Mouse (Mus musculus) embryonic facial prominence, embryonic 15.5 days (tissue): ENCODE data around the gene Prim2. TPM values are rescaled to one million over a fixed set of nuclear protein-coding genes. Genes with fewer than 3 reads are reported as not detected.

Experiments used
- ATAC-seq: fragments of 200-750 bp; cut with Nextera tagmentation; 2 replicates; pipeline ENCODE4 v1.8.0; 2017; ENCODE audit warnings: low read depth, moderate TSS enrichment; ENCODE audit not compliant: insufficient number of reproducible peaks, low FRiP score, low TSS enrichment
- H3K27ac ChIP-seq: fragments of 300-500 bp; sonication (generic); replicated peaks from 2 replicates; pipeline ENCODE4 v1.5.1; 2015; ENCODE audit warnings: mild to moderate bottlenecking, inconsistent platforms
- H3K27me3 ChIP-seq: fragments of 300-500 bp; sonication (generic); 2 replicates; pipeline ENCODE4 v1.6.1; 2015; ENCODE audit warnings: inconsistent platforms
- H3K36me3 ChIP-seq: fragments of 300-500 bp; sonication (generic); 2 replicates; pipeline ENCODE4 v1.6.1; 2015; ENCODE audit warnings: mild to moderate bottlenecking, inconsistent platforms
- H3K4me1 ChIP-seq: fragments of 300-500 bp; sonication (generic); 2 replicates; pipeline ENCODE4 v1.6.1; 2015; ENCODE audit warnings: inconsistent platforms
- H3K4me2 ChIP-seq: fragments of 300-500 bp; sonication (generic); replicated peaks from 2 replicates; pipeline ENCODE4 v1.6.1; 2015; ENCODE audit warnings: mild to moderate bottlenecking, inconsistent platforms
- H3K4me3 ChIP-seq: fragments of 300-500 bp; sonication (generic); replicated peaks from 2 replicates; pipeline ENCODE4 v1.5.1; 2015; ENCODE audit warnings: mild to moderate bottlenecking, inconsistent platforms
- H3K9ac ChIP-seq: fragments of 300-500 bp; sonication (generic); 2 replicates; pipeline ENCODE4 v1.6.1; 2015; ENCODE audit warnings: inconsistent platforms
- H3K9me3 ChIP-seq: fragments of 300-500 bp; sonication (generic); replicated peaks from 2 replicates; pipeline ENCODE4 v1.6.1; 2016; ENCODE audit warnings: inconsistent platforms
- WGBS: fragments of 180-500 bp; shearing (Covaris S2); methylation state at CpG from one replicate; pipeline ENCODE4 v1.1.7; 2015; 5-methylcytosine and 5-hydroxymethylcytosine counted together
- polyA plus RNA-seq: library from polyadenylated mRNA; unstranded; fragments of >200 nt; fragmentation: Nextera tagmentation; extraction: Ambion mirVana; gene quantifications from 2 replicates; pipeline ENCODE4 v1.2.1, GENCODE M21; 2015

Prim2 gene
- polyA plus RNA-seq, 1 experiment from 2014 or later: 30.3 TPM

DNA sequence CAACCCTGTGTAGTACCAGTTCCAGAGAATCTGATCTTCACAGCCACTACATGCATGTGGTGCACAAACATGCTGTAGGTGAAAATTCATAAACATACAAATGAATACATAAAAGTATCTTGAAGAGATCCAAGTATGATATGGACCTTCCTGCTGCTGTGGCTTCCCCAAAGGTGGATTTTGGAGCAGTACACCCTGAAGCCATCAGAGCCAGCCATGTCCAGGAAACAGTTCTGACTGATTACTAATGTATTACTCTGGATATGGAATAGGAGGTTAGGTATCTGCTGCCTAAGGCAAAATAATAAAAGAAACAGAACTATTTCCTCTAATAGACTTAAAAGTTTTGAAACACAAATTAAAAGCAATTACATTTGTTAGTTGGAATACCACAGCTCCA is 131.6 kb downstream of the Prim2 start:
- H3K4me3 ChIP-seq: no peak overlapping the region
- H3K4me1 ChIP-seq: no peaks in the 10 kb centered on the region
- H3K27ac ChIP-seq: no peak overlapping the region
- no peak for ATAC-seq
- no peaks in the 10 kb centered on the region for H3K27me3 ChIP-seq
- no peak overlapping the region for H3K4me2 ChIP-seq
- H3K36me3 ChIP-seq: no peaks in the 10 kb centered on the region
- H3K9me3 ChIP-seq: no peaks in the 10 kb centered on the region
- no peak overlapping the region for H3K9ac ChIP-seq

DNA sequence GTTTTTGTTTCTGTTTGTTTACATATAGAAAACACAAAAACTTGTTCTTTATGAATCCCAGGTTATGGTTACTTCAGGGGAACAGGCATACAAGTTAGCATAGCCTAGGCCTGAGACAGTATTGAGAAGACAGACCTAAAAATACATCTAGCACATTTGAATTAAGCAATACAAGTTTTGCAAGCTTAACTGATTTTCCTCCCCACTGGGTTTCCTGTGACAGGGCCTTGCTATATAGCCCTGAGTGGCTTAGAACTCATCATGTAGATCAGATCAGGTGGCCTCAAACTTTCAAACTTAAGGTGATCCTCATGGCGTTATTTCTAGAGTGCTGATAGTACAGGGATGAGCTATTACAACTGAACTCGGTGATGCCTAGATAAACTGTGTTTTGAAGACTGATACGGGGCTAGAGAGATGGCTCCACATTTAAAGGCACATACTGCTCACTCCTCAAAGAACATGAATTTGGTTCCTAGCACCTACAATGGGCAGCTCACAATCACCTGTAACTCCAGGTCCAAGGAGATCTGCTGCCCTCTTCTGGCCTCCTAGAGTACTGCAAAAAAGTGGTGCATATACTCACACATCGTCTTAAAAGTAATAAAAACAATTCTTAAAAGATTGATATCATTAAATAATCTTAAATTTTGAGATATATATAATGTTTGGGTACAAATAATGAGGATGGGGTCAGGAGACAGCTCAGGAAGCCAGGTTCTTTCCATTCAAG is 133.2 kb downstream of the Prim2 start:
- Histone ChIP-seq H3K4me3 (no peak overlapping the region), H3K9me3 (no peaks in the 10 kb centered on the region), H3K4me2 (no peak overlapping the region), H3K4me1 (no peaks in the 10 kb centered on the region), H3K9ac (no peak overlapping the region), H3K27ac (no peak overlapping the region), H3K27me3 (no peaks in the 10 kb centered on the region), H3K36me3 (no peaks in the 10 kb centered on the region)
- WGBS: 94% methylated on average over 4 of the region's 4 CpGs
- no peak for ATAC-seq

DNA sequence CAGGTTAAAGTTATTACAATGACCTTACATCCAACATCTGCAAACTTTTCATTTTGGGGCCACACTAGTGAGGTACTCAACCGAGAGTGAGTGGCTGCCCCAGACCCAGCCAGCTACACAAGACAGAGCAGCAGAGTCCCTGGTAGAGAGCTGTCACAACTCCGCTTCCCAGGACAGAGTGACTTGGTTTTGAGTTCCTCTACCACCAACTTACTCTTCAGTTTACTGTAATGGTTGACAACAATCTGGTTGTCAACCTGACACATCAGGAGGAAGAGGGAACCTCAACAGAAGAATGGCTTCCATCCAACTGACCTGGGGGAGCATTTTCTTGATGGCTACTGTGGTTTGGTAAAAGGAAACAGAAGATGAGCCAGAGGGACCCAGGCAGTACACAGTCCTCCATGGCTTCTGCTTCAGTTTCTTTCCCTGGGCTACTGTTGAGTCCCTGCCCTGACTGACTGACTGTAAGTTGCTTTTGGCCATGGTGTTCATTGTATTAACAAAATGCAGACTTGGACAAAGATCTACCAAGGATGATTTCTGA is 134.4 kb downstream of the Prim2 start:
- Histone ChIP-seq H3K36me3 (no peaks in the 10 kb centered on the region), H3K27me3 (no peaks in the 10 kb centered on the region), H3K4me1 (no peaks in the 10 kb centered on the region), H3K4me2 (no peak overlapping the region), H3K4me3 (no peak overlapping the region), H3K9me3 (no peaks in the 10 kb centered on the region), H3K9ac (no peak overlapping the region), H3K27ac (no peak overlapping the region)
- WGBS: 76% methylated on average over 2 of the region's 2 CpGs
- ATAC-seq: no peak

DNA sequence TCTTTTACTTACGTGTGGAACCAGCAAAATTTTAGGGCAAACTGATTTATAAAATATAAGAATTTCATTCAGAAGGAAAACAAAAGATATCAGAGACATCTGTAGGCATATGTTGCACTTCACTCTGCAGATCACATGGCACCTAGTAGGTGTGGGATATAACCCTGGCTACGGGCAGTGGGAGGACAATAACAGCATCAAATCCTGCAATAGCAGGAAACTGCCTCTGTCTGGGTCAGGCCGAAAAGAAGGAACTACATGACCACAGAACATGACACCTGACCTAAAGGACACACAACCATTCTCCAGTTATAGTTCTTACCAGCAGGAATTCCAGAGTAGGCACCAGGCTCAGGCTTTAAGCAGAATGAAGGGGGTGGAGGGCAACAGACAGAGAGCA is 137.7 kb downstream of the Prim2 start:
- ATAC-seq: no peak
- no peak overlapping the region for H3K4me2 ChIP-seq
- no peak overlapping the region for H3K9ac ChIP-seq
- 78% methylated on average over 3 of the region's 3 CpGs for WGBS
- H3K36me3 ChIP-seq: no peaks in the 10 kb centered on the region
- no peak overlapping the region for H3K27ac ChIP-seq
- H3K4me3 ChIP-seq: no peak overlapping the region
- H3K9me3 ChIP-seq: no peaks in the 10 kb centered on the region
- H3K4me1 ChIP-seq: no peaks in the 10 kb centered on the region
- H3K27me3 ChIP-seq: no peaks in the 10 kb centered on the region

DNA sequence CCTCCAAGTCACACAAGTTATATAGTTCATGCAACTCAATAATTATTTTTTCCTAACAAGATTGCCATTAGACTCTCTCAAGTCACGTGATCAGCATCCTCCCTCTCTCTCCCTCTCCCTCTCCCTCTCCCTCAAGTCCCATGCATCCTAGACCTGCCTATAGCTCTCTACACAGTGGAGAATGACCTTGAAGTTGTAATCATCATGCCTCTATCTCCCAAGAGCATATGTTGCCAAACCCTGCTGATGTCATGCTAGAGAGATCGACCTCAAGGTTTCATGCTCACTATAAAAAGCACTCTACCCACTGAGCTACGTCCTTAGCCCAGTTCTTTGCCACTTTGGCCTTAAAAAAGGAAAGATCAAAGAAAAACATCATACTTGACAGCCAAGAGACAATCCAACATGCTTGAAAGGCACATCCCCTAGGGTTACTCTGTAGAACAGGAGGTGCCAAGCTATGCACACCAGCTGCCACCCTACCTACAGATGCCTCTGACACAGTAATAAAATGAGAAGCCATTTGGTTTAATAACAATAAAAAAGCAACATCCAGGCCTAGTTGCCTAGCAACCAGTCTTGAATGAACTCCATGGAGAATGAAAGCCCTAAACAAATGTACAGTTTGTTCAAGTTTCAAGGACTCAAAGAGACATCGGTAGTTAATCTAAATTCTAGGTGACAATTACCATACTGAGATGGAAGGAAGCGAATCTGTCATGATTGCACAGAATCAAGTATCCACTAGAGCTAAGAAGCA is 138.3 kb downstream of the Prim2 start:
- H3K4me3 ChIP-seq: no peak overlapping the region
- no peaks in the 10 kb centered on the region for H3K9me3 ChIP-seq
- WGBS: 89% methylated on average over 5 of the region's 5 CpGs
- H3K27me3 ChIP-seq: no peaks in the 10 kb centered on the region
- no peak for ATAC-seq
- no peaks in the 10 kb centered on the region for H3K4me1 ChIP-seq
- no peak overlapping the region for H3K4me2 ChIP-seq
- H3K27ac ChIP-seq: no peak overlapping the region
- H3K9ac ChIP-seq: no peak overlapping the region
- no peaks in the 10 kb centered on the region for H3K36me3 ChIP-seq

DNA sequence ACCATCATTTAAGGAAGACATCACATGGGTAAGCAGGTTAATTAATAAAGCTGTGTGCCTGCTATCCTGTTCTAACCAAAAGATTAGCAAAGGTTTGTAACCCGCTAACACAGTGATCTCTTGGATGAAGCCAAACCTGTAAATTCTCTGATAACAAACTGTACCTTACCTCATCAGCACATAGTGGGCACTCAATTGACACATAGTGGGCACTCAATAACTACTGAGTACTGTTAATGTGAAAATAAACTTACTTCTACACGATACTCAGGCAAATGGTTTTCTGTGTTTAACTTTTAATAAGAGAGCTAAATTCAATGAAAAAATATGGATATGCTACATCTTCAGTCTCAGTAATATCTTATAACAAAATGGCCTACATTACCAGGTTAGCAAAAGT is 139.1 kb downstream of the Prim2 start:
- ATAC-seq: no peak
- Histone ChIP-seq H3K36me3 (no peaks in the 10 kb centered on the region), H3K4me2 (no peak overlapping the region), H3K9ac (no peak overlapping the region), H3K9me3 (no peaks in the 10 kb centered on the region), H3K4me1 (no peaks in the 10 kb centered on the region), H3K4me3 (no peak overlapping the region), H3K27ac (no peak overlapping the region), H3K27me3 (no peaks in the 10 kb centered on the region)
- 96% methylated on average over 2 of the region's 2 CpGs for WGBS

DNA sequence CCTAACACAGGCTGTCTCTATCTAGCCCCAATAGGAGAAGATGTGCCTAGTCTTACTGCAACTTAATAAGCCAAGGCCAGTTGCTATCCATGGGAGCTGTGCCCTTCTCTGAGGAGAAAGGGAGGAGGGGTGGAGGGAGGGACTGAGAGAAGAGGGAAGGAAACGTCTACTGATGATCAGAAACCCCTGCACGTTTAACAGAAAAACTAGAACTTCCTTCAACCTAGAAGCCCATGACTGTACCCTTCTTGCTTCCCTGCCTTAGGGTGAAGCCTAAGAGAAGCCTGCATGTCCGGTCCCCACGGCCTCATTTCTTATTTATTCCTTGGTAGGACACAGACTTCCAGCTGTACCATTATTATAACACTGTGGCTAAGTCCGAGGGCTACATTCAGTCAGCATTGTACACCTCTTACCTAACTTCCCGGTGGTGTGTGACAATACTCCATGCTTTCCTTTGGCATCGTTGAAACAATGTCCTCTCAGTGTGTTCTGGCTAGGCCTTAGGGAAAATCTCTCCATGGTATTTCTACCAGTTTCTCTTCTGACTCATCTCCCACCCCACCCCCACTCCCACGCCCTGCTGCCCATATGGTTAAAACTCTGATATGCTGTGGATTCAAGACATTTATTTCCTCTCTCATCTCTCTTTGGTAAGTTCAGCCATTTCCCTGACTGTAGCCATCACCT is 139.9 kb downstream of the Prim2 start:
- WGBS: 81% methylated on average over 8 of the region's 8 CpGs
- no peaks in the 10 kb centered on the region for H3K27me3 ChIP-seq
- no peaks in the 10 kb centered on the region for H3K36me3 ChIP-seq
- no peak overlapping the region for H3K4me2 ChIP-seq
- no peak overlapping the region for H3K4me3 ChIP-seq
- ATAC-seq: no peak
- no peak overlapping the region for H3K9ac ChIP-seq
- no peak overlapping the region for H3K27ac ChIP-seq
- H3K9me3 ChIP-seq: no peaks in the 10 kb centered on the region
- no peaks in the 10 kb centered on the region for H3K4me1 ChIP-seq

DNA sequence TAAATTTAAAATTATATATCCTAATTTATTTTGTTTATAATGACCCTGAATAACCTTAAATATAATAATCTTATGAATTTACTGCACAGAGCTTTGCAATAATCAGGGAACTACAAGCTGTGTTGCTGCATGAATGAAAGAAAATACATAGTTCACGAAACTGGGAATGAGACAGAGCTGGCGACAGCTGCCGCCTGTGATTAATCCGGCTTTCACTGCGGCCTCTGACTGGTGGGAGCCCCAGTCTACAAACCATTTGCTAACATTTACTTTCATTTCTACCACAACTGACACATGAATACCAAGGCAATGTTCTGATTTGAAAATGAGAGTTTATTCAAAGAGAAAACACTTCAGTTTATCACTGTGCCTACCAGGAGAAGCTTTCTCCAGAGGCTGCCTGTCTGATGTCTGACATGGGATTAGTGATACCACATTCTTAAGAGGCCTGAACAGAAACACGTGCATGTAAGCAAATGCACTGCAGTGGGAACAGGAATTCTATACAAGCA is 142.2 kb downstream of the Prim2 start:
- Histone ChIP-seq H3K27ac (no peak overlapping the region), H3K4me3 (no peak overlapping the region), H3K27me3 (no peaks in the 10 kb centered on the region), H3K9me3 (no peaks in the 10 kb centered on the region), H3K4me2 (no peak overlapping the region), H3K9ac (no peak overlapping the region), H3K36me3 (no peaks in the 10 kb centered on the region), H3K4me1 (no peaks in the 10 kb centered on the region)
- WGBS: 48% methylated on average over 6 of the region's 6 CpGs
- no peak for ATAC-seq

DNA sequence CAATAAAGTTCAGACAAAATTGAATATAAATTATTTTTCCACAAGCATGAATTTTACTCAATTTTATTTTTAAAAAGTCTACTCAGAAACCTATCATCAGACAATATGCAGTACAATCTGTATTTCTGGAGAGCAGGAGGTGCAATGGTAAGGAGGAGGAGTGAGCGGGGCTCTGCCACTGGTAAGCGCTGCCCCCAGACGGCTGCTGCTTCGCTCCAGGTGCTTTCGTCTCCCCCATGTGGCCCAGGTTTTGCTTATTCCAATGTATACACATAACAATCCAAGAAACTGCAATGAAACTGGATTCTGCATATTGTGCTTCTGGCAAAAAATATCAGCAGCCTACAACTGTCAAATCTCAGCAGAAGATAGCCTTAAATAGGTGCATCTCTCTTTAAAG is 146.4 kb downstream of the Prim2 start:
- H3K4me3 ChIP-seq: no peak overlapping the region
- 76% methylated on average over 5 of the region's 5 CpGs for WGBS
- ATAC-seq: no peak

DNA sequence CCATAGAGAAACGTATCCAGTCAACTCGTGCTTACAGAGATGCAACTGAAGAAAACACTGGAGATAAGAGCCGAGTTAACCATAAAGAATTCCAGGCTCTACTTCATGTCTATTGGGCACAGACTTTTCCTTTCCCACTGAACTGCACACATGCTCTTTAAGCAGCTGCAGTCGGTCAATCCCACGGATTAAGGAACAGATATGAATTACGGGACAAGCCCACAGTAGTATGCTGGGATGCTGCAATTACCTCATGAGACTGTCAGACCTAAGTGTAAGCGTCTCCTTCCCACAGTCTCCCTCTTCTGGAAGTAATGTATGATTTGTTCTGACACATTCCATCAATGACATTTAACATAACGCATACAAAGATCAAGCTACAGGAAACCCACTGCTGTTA is 154.5 kb downstream of the Prim2 start:
- Histone ChIP-seq H3K9ac (no peak overlapping the region), H3K4me2 (no peak overlapping the region), H3K4me1 (no peaks in the 10 kb centered on the region), H3K27ac (no peak overlapping the region), H3K4me3 (no peak overlapping the region), H3K36me3 (no peaks in the 10 kb centered on the region), H3K9me3 (no peaks in the 10 kb centered on the region), H3K27me3 (no peaks in the 10 kb centered on the region)
- ATAC-seq: no peak
- 72% methylated on average over 8 of the region's 8 CpGs for WGBS

More for the DNA sequence above, 146.4 kb downstream of the Prim2 start:
- H3K9me3 ChIP-seq: no peaks in the 10 kb centered on the region
- no peak overlapping the region for H3K9ac ChIP-seq
- no peaks in the 10 kb centered on the region for H3K27me3 ChIP-seq
- H3K4me1 ChIP-seq: no peaks in the 10 kb centered on the region
- H3K4me2 ChIP-seq: no peak overlapping the region
- H3K36me3 ChIP-seq: no peaks in the 10 kb centered on the region
- no peak overlapping the region for H3K27ac ChIP-seq

DNA sequence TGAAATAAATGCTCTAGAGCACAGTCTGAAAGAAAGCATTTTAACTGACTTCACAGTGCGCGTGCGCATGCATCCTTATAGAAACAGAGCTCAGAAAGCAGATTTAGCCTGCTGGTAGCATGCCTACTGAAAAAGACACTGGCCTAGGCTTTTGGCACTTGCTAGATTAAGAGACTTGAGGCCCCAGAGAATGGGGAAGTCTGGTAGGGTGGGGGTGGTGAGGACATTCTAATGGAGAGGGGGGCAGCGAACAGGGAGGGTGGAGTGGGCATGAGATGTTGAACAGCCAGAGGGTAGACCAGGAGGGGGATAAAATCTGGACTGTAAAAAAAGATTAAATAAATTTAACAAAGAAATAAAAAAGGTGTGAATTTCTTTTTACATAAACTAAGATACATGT is 158.3 kb downstream of the Prim2 start:
- Histone ChIP-seq H3K36me3 (no peaks in the 10 kb centered on the region), H3K9me3 (no peaks in the 10 kb centered on the region), H3K4me2 (no peak overlapping the region), H3K4me1 (no peaks in the 10 kb centered on the region), H3K27ac (no peak overlapping the region), H3K9ac (no peak overlapping the region), H3K4me3 (no peak overlapping the region), H3K27me3 (no peaks in the 10 kb centered on the region)
- no peak for ATAC-seq
- 93% methylated on average over 4 of the region's 4 CpGs for WGBS
